Mouse (Mus musculus) layer of hippocampus, adult 2 months (tissue): ENCODE data around the gene Crybg3. TPM values are rescaled to one million over a fixed set of nuclear protein-coding genes. Genes with fewer than 3 reads are reported as not detected.
"Not testable (repeated sequence)": the region's sequence is repeated elsewhere in the genome, so short reads cannot be mapped to it uniquely, and the experiment has no call there.

ENCODE experiments used
- DNase-seq, 2 experiments: peaks; one replicate each; pipeline ENCODE4 v3.0.0; 2022; ENCODE audit warnings: low spot score in 2 of 2
- H3K27ac ChIP-seq: fragments of 200-600 bp; 2 replicates; pipeline ENCODE4 v1.8.1; 2022
- H3K4me3 ChIP-seq: fragments of 200-600 bp; 2 replicates; pipeline ENCODE4 v1.8.1; 2022; ENCODE audit warnings: mild to moderate bottlenecking
- CTCF ChIP-seq: fragments of 200-600 bp; conservative IDR thresholded peaks from 2 replicates; pipeline ENCODE4 v1.8.1; 2022; ENCODE audit warnings: antibody characterized with exemption, mild to moderate bottlenecking, moderate library complexity
- total RNA-seq, 2 experiments: library from RNA; stranded (reverse); gene quantifications; 2 replicates each; pipeline ENCODE4 v1.2.3; 2021

The Crybg3 gene
- total RNA-seq, 2 experiments from 2014 or later = 3.8 to 4.8 TPM

- Histone ChIP-seq H3K4me3 (no peak overlapping the region), H3K27ac (no peak overlapping the region)
- DNase-seq = no peak
- no peak for TF ChIP-seq CTCF
These were observed 90.9 kb downstream of the Crybg3 start for GRCm38 (mm10) chr16:59509830-59510229.

DNA sequence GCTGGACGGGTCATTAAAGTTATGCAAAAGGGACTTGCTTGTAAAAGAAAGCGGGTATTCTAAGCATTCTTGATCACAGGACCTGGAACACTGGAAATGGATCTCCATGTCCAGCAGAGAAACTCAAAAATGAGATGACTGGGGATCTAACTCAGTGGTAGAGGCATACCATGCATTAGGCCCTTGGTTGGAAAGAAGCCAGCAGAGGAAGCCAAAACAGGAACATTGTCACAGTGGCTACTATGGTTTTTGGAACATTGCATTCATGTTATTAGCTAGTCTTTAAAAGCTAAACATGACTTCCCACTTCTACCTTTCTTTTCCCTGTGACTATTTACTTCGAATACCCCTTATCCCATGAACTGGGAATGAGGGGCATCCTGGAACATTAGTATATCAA lies 101.6 kb downstream of the Crybg3 start:
- no peak overlapping the region for H3K4me3 ChIP-seq

GRCm38 (mm10) chr16:59497947-59498346 lies 102.8 kb downstream of the Crybg3 start:
- no peak for DNase-seq
- H3K27ac ChIP-seq = no peak overlapping the region
- TF ChIP-seq CTCF = no peak
- H3K4me3 ChIP-seq = no peak overlapping the region

More for the DNA sequence above, 101.6 kb downstream of the Crybg3 start:
- DNase-seq = no peak
- no peak overlapping the region for H3K27ac ChIP-seq
- no peak for TF ChIP-seq CTCF

DNA sequence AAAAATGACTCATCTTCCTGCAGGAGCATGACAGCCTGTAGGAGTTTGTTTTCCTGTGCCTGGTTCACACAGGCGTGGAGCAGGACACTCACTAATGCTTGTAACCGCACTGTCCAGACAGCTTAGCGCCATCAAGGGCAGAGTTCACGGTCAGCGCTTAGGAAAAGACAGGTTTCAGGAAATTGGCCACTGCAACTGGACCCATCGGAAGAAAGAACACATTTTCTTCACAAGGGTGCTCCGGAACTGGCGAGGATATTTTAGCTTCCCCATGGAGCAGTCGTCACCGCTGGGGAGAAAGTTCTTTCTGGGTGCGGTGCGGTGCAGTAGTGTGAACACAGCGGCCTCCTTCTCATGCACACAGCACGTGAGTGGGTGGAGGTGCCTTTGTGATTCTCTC lies 107.6 kb downstream of the Crybg3 start:
- Histone ChIP-seq H3K4me3 (no peak overlapping the region), H3K27ac (no peak overlapping the region)
- DNase-seq = no peak
- no peak for TF ChIP-seq CTCF

DNA sequence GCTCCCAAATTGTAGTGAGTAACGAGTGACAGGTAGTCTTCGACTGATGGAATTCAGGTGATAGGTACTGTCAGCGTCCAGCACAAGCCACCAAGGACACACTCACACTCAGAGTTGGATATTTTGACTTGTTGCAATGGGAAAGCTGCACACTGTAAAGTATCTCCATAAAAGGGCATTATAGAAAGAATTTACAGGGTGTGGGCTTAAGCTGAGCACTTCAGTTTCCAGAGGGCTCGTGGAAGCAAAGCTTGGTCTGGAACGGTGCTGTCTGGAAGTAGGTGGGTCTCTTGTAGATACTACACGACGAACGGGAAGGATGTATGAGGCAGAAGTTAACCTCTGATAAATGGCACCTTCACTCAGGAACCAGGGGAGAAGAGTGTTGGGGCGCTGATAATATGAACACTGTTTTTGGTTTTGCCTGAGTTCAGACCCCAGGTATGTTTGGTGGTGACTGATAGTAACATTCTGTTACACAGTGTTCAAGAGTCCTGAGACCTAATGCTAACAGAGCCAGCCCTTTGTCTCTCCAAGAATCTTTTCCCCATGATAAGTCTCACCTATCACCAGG lies 112.7 kb downstream of the Crybg3 start:
- TF ChIP-seq CTCF = no peak
- no peak for DNase-seq
- H3K4me3 ChIP-seq = no peak overlapping the region
- H3K27ac ChIP-seq = no peak overlapping the region

DNA sequence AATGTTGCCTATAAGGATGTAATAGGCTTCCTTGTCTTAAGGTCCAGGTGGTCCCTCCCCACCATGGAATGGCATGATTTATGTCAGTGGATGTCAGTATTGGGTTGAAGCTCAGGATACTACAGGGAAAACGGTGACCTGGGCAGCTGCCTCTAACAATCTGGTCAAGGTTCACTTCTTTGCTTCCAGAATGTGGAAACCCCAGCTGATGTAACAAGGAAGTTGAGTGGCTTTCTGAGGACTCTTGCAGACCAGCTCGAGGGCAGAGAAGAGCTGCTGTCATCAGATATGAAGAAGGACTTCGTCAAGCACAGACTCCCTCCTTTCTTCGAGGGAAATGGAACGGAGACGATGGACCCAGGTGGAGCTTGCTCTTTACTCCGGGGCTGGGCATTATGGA lies 113.5 kb downstream of the Crybg3 start:
- Histone ChIP-seq H3K4me3 (no peak overlapping the region), H3K27ac (no peak overlapping the region)
- DNase-seq = no peak
- TF ChIP-seq CTCF = no peak

GRCm38 (mm10) chr16:59477955-59478354 lies 122.8 kb downstream of the Crybg3 start:
- no peak overlapping the region for H3K27ac ChIP-seq
- H3K4me3 ChIP-seq = no peak overlapping the region
- no peak for TF ChIP-seq CTCF
- no peak for DNase-seq

DNA sequence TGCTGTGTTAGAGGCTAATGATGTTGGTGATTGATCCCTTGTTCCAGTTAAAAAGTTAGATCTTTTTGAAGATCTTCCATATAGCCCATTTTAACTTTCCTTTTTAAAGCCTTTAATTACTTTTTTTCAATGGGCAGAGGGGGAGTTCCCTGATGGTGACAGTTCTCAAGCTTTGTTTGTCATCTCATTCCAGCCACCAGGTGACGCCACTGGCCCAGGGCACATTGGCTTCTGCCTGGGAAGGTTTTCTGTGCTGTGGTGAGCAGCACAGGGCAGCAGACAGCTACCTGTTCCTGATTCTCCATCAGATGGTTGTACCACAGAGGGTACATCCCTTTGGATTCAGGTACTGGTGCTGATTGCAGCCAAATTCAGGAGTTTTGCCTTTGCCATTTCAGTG lies 126.0 kb downstream of the Crybg3 start:
- peak; percentile 90 for TF ChIP-seq CTCF
- DNase-seq = peak; percentile 33 to 60
- Histone ChIP-seq H3K27ac (no peak overlapping the region), H3K4me3 (no peak overlapping the region)

DNA sequence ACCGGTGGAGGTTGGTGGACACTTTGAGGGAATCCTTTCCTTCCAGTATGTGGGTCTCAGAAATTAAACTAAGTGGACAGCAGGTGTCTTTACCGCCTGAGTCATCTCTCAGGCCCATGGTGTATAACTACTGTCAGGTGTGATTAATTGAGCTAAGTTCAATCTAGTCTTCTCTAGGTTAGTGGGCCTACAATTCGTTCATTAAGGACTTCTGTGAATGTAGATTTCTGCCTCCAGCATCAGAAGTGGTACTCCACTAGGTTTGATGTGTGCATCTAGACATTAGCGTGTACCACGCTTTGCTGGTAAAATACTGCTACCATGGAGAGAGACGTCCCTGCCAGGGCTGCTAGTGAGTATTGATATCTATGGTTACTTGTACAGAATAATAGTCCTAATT lies 128.2 kb downstream of the Crybg3 start:
- no peak for TF ChIP-seq CTCF
- no peak for DNase-seq
- Histone ChIP-seq H3K27ac (no peak overlapping the region), H3K4me3 (peak overlapping the region; percentile 85)

- TF ChIP-seq CTCF = peak; percentile 46; the same call in 1 of the 2 replicates
- peak within 1 kb of the TSS; percentile 36 for H3K27ac ChIP-seq
These were observed 129.0 kb downstream of the Crybg3 start, which contains the start of gene Riox2 for GRCm38 (mm10) chr16:59471637-59472278. Gene Riox2 (plus strand): TSS chr16:59471775.

DNA sequence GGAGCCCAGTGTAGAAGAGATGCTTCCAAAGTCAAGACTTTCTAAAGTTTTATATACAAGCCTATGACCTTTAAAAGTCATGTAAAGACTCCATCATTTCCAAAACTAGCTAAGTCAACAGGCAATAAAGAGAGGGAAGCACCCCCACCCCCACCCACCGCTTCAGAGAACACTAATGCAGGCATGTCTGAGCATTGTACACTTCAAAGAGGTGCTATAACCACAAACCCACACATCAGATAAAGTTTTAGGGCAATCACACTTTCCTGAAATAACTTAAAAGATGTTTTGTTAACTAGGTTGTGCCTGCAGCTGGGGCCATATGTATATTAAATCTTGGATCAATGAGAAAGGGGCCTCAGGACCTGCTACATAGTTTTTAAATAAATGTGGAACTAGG lies 130.9 kb downstream of the Crybg3 start:
- DNase-seq = no peak
- Histone ChIP-seq H3K27ac (no peak overlapping the region), H3K4me3 (no peak overlapping the region)
- no peak for TF ChIP-seq CTCF

More at GRCm38 (mm10) chr16:59471637-59472278, 129.0 kb downstream of the Crybg3 start, which contains the start of gene Riox2:
- H3K4me3 ChIP-seq = peak within 1 kb of the TSS; percentile 85
- DNase-seq = peak; percentile 42 to 79

DNA sequence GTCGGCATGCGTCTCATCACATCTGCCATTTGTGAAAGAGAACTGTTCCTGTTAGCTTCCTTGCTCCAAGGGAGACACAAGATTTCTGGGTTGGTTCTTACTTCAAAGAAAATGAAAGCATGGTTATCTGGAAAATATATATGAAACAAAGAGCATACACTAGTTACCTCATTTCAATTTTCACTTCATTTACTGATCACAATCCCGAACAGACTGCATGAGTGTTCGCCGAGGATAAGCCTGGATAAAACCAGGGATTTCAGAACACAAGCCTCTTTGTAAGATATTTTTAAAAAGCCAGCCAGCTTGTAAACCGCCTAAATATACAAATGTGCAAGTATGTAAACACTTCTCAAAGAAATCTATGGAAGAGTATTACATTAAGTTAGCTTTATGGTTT lies 136.8 kb downstream of the Crybg3 start:
- Histone ChIP-seq H3K4me3 (no peak overlapping the region), H3K27ac (no peak overlapping the region)
- no peak for TF ChIP-seq CTCF
- no peak for DNase-seq

DNA sequence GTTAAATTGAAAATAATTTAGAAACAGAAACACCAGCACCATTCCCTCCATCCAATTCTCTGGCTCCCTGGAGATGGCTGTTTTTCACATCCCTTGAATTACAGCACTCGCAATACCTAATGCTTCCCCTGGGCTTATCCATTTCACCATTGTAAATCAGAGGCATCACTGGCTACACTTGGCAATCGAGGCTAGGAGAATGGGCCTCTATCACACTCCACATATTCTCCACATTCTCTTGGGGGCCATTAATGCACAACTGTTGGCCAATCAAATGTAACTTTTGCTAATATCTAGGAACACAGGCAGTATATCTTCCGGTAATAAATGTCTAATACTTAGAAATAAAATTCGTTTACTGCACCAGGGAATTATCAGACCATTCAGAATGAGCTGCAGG lies 137.2 kb downstream of the Crybg3 start:
- no peak for TF ChIP-seq CTCF
- H3K4me3 ChIP-seq = no peak overlapping the region
- H3K27ac ChIP-seq = no peak overlapping the region
- no peak for DNase-seq

DNA sequence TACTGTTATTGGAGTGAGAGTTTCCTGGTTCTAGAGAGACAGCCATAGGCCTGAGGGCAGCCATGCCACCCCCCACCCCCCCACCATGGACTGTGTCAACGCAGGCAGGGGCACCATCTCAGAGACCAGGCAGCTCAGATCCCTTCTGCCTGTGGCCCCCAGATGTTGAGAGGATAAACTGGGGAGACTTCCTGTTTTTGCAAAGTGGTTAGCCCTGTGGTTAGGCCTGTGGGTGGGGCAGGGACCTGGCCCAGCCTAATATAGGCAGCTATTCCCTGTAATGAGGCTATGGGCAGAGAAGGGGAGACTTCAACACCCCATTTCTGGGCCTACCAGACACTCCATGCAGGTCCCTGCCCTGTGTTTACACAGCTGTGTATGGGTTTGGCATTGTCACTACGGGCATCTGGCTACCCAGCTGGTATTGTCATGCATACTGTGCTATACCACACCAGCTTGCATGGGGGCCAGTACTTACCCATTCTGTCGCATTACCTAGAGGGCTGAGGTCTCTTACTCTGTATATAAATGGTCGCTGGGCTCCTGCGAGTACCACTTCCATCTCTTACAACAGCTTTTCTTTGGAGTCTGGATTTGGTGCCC lies 141.4 kb downstream of the Crybg3 start:
- H3K27ac ChIP-seq, DNase-seq, H3K4me3 ChIP-seq: not testable (repeated sequence)
